Mouse (Mus musculus): Measurements from ENCODE around the gene Olfr1420. TPM values are rescaled to one million over a fixed set of nuclear protein-coding genes. Genes with fewer than 3 reads are reported as not detected.
A peak's percentile ranks its signal among the peaks of the same experiment; 100 is the strongest.
"Not testable (repeated sequence)": the region's sequence is repeated elsewhere in the genome, so short reads cannot be mapped to it uniquely, and the experiment has no call there.

The Olfr1420 gene
- polyA plus RNA-seq, 1 experiment from 2014 or later, result 0.06 TPM

- peak overlapping the region; percentile 88 for H3K9ac ChIP-seq
- H3K27me3 ChIP-seq, result no peaks in the 10 kb centered on the region
- H3K4me1 ChIP-seq, result peaks cover 31% of the 10 kb centered on the region
- peaks cover 15% of the 10 kb centered on the region for H3K36me3 ChIP-seq (replicated peaks)
- peak; percentile 83 for ATAC-seq (ENCODE audit: low FRiP score)
- H3K9me3 ChIP-seq, result no peaks in the 10 kb centered on the region
- peak overlapping the region; percentile 72 for H3K4me2 ChIP-seq
- WGBS, result 0% methylated on average over 37 of the region's 54 CpGs
- H3K27ac ChIP-seq, result peak overlapping the region; percentile 92
- H3K4me3 ChIP-seq (replicated peaks), result peak overlapping the region; percentile 88
Observed at GRCm38 (mm10) chr19:11912533-11913121, 26.3 kb downstream of the Olfr1420 start.

- Histone ChIP-seq H3K4me1 (peaks cover 31% of the 10 kb centered on the region), H3K4me2 (no peak overlapping the region), H3K9me3 (no peaks in the 10 kb centered on the region), H3K4me3 (replicated peaks) (no peak overlapping the region), H3K27me3 (no peaks in the 10 kb centered on the region), H3K27ac (no peak overlapping the region), H3K36me3 (replicated peaks) (peaks cover 25% of the 10 kb centered on the region), H3K9ac (no peak overlapping the region)
- WGBS, result 27% methylated on average over 2 of the region's 2 CpGs
- ATAC-seq (ENCODE audit: low FRiP score), result no peak
Observed at GRCm38 (mm10) chr19:11915804-11916203, 29.4 kb downstream of the Olfr1420 start.

GRCm38 (mm10) chr19:11922068-11922467, 35.7 kb downstream of the Olfr1420 start:
- H3K4me2 ChIP-seq, result no peak overlapping the region
- H3K36me3 ChIP-seq (replicated peaks), result peaks cover 59% of the 10 kb centered on the region
- WGBS, result 95% methylated on average over 1 of the region's 1 CpGs
- no peaks in the 10 kb centered on the region for H3K9me3 ChIP-seq
- no peak for ATAC-seq (ENCODE audit: low FRiP score)
- no peak overlapping the region for H3K4me3 ChIP-seq (replicated peaks)
- no peak overlapping the region for H3K9ac ChIP-seq
- no peaks in the 10 kb centered on the region for H3K27me3 ChIP-seq
- H3K27ac ChIP-seq, result no peak overlapping the region
- no peaks in the 10 kb centered on the region for H3K4me1 ChIP-seq

- not testable (repeated sequence) for H3K9ac ChIP-seq; H3K4me2 ChIP-seq; ATAC-seq (ENCODE audit: low FRiP score); H3K4me1 ChIP-seq; H3K27ac ChIP-seq; H3K27me3 ChIP-seq; H3K9me3 ChIP-seq; H3K4me3 ChIP-seq (replicated peaks)
- 95% methylated on average over 2 of the region's 2 CpGs for WGBS
- peaks cover 60% of the 10 kb centered on the region for H3K36me3 ChIP-seq (replicated peaks)
Observed at GRCm38 (mm10) chr19:11922515-11922914, 36.1 kb downstream of the Olfr1420 start.

- H3K9ac ChIP-seq, result no peak overlapping the region
- no peak overlapping the region for H3K4me3 ChIP-seq (replicated peaks)
- H3K27me3 ChIP-seq, result no peaks in the 10 kb centered on the region
- H3K27ac ChIP-seq, result no peak overlapping the region
- 96% methylated on average over 2 of the region's 2 CpGs for WGBS
- no peaks in the 10 kb centered on the region for H3K9me3 ChIP-seq
- peaks cover 80% of the 10 kb centered on the region for H3K36me3 ChIP-seq (replicated peaks)
- ATAC-seq (ENCODE audit: low FRiP score), result no peak
- H3K4me1 ChIP-seq, result no peaks in the 10 kb centered on the region
- H3K4me2 ChIP-seq, result no peak overlapping the region
Observed at GRCm38 (mm10) chr19:11926380-11926779, 40.0 kb downstream of the Olfr1420 start.

- 94% methylated on average over 4 of the region's 4 CpGs for WGBS
- H3K4me3 ChIP-seq (replicated peaks), result no peak overlapping the region
- no peaks in the 10 kb centered on the region for H3K27me3 ChIP-seq
- peaks cover 84% of the 10 kb centered on the region for H3K36me3 ChIP-seq (replicated peaks)
- no peak for ATAC-seq (ENCODE audit: low FRiP score)
- no peak overlapping the region for H3K9ac ChIP-seq
- no peak overlapping the region for H3K4me2 ChIP-seq
- H3K27ac ChIP-seq, result no peak overlapping the region
- no peaks in the 10 kb centered on the region for H3K9me3 ChIP-seq
- H3K4me1 ChIP-seq, result no peaks in the 10 kb centered on the region
Observed at GRCm38 (mm10) chr19:11928025-11928748, 41.8 kb downstream of the Olfr1420 start.

GRCm38 (mm10) chr19:11946460-11946859, 60.1 kb downstream of the Olfr1420 start:
- H3K4me1 ChIP-seq; ATAC-seq (ENCODE audit: low FRiP score); H3K9me3 ChIP-seq; H3K27me3 ChIP-seq; H3K4me2 ChIP-seq; H3K4me3 ChIP-seq (replicated peaks); H3K27ac ChIP-seq; H3K9ac ChIP-seq: not testable (repeated sequence)
- WGBS, result 92% methylated on average over 9 of the region's 9 CpGs
- peaks cover 35% of the 10 kb centered on the region for H3K36me3 ChIP-seq (replicated peaks)

Small RNAs within 50 kb of the gene (microRNA-seq; reads per million reads assigned to microRNA genes)
- gene Mir6994, result 14.3 reads per million, percentile 31 among the genes with 10 or more reads in this experiment

Other genes starting within 250 kb of the Olfr1420 start
- gene Ms4a3, start 245.7 kb upstream of the Olfr1420 start, polyA plus RNA-seq (2016; fragmentation: Nextera tagmentation; extraction: Ambion mirVana), result not detected in 2 replicates
- not detected in 2 replicates for gene Oosp2, start 226.0 kb upstream of the Olfr1420 start, polyA plus RNA-seq (2016; fragmentation: Nextera tagmentation; extraction: Ambion mirVana)
- gene Oosp1, start 195.4 kb upstream of the Olfr1420 start, polyA plus RNA-seq (2016; fragmentation: Nextera tagmentation; extraction: Ambion mirVana), result not detected in 2 replicates
- gene Oosp3, start 189.5 kb upstream of the Olfr1420 start, polyA plus RNA-seq (2016; fragmentation: Nextera tagmentation; extraction: Ambion mirVana), result not detected in 2 replicates
- gene Gif, start 139.0 kb upstream of the Olfr1420 start, polyA plus RNA-seq (2016; fragmentation: Nextera tagmentation; extraction: Ambion mirVana), result not detected in 2 replicates
- 43.6 and 49.0 TPM in 2 replicates for gene Mrpl16, start 116.2 kb upstream of the Olfr1420 start, polyA plus RNA-seq (2016; fragmentation: Nextera tagmentation; extraction: Ambion mirVana)
- gene Stx3, start 67.2 kb upstream of the Olfr1420 start, polyA plus RNA-seq (2016; fragmentation: Nextera tagmentation; extraction: Ambion mirVana), result 7.5 and 8.1 TPM in 2 replicates
- not detected in 2 replicates for gene Olfr1417, start 47.3 kb upstream of the Olfr1420 start, polyA plus RNA-seq (2016; fragmentation: Nextera tagmentation; extraction: Ambion mirVana)
- gene Olfr1418, start 25.5 kb upstream of the Olfr1420 start, polyA plus RNA-seq (2016; fragmentation: Nextera tagmentation; extraction: Ambion mirVana), result not detected in 2 replicates
- gene Olfr1419, start 11.5 kb upstream of the Olfr1420 start, polyA plus RNA-seq (2016; fragmentation: Nextera tagmentation; extraction: Ambion mirVana), result not detected in 2 replicates
- 23.4 and 26.8 TPM in 2 replicates for gene Patl1, start 25.8 kb downstream of the Olfr1420 start, polyA plus RNA-seq (2016; fragmentation: Nextera tagmentation; extraction: Ambion mirVana)
- gene Osbp, start 79.4 kb downstream of the Olfr1420 start, polyA plus RNA-seq (2016; fragmentation: Nextera tagmentation; extraction: Ambion mirVana), result 5.8 and 6.3 TPM in 2 replicates
- gene Olfr1423, start 154.8 kb downstream of the Olfr1420 start, polyA plus RNA-seq (2016; fragmentation: Nextera tagmentation; extraction: Ambion mirVana), result 0.04 TPM in 1 of 2 replicates, not detected in the other
- gene Olfr1424, start 176.1 kb downstream of the Olfr1420 start, polyA plus RNA-seq (2016; fragmentation: Nextera tagmentation; extraction: Ambion mirVana), result not detected in 2 replicates
- gene Olfr1425, start 191.2 kb downstream of the Olfr1420 start, polyA plus RNA-seq (2016; fragmentation: Nextera tagmentation; extraction: Ambion mirVana), result not detected in 2 replicates
- not detected in 2 replicates for gene Olfr1426, start 205.4 kb downstream of the Olfr1420 start, polyA plus RNA-seq (2016; fragmentation: Nextera tagmentation; extraction: Ambion mirVana)
- gene Olfr1427, start 216.8 kb downstream of the Olfr1420 start, polyA plus RNA-seq (2016; fragmentation: Nextera tagmentation; extraction: Ambion mirVana), result not detected in 2 replicates
- gene Olfr1428, start 229.3 kb downstream of the Olfr1420 start, polyA plus RNA-seq (2016; fragmentation: Nextera tagmentation; extraction: Ambion mirVana), result not detected in 2 replicates
- gene Olfr76, start 236.6 kb downstream of the Olfr1420 start, polyA plus RNA-seq (2016; fragmentation: Nextera tagmentation; extraction: Ambion mirVana), result not detected in 2 replicates

All from forebrain, embryonic 12.5 days (tissue).